Mouse (Mus musculus) brain, embryonic 14.5 days (tissue): Measurements from ENCODE around the gene Zfp979.
"Not testable (repeated sequence)": the region's sequence is repeated elsewhere in the genome, so short reads cannot be mapped to it uniquely, and the experiment has no call there.

Source experiments
- CTCF ChIP-seq: fragments of 200-500 bp; IDR thresholded peaks from 2 replicates; pipeline ENCODE4 v1.5.1; 2012; ENCODE audit warnings: inconsistent platforms, mild to moderate bottlenecking, moderate library complexity, borderline replicate concordance; ENCODE audit not compliant: insufficient read depth, insufficient read length; ENCODE audit errors: extremely low read depth
- POLR2A ChIP-seq: fragments of 200-500 bp; IDR thresholded peaks from 2 replicates; pipeline ENCODE4 v1.6.1; 2012; ENCODE audit warnings: mild to moderate bottlenecking, inconsistent platforms, borderline replicate concordance; ENCODE audit not compliant: poor library complexity, insufficient read depth, insufficient read length, severe bottlenecking; ENCODE audit errors: extremely low read depth

GRCm38 (mm10) chr4:147579371-147579770 is 62.9 kb downstream of the Zfp979 start:
- TF ChIP-seq POLR2A, CTCF: not testable (repeated sequence)
